Mouse (Mus musculus) monocyte, adult 2 months (primary cell): ENCODE data around the gene Ets2.
"Not testable (repeated sequence)": the region's sequence is repeated elsewhere in the genome, so short reads cannot be mapped to it uniquely, and the experiment has no call there.

Source experiments
- DNase-seq, 2 experiments: peaks; one replicate each; pipeline ENCODE4 v3.0.0; 2022; ENCODE audit warnings: low spot score in 2 of 2, low read depth in 1 of 2

Ets2 gene

DNA sequence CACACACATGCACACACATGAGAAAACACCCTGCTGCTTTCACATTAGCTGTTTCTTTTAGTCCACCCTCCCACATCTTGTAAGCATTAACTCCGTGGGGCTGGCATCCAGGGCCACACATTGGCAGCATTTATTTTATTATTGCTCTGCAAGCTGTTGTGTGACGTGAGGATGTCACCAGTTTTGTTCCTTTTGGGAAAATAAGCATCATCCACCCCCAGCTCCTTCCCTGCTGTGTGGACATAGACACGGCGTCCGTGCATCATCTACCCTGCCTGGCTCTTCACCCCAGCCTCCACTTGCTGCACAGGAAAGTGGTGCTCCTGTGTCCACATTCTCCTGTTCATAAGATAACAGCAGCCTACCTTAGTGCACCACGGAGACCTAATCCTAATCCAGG lies 27.9 kb downstream of the Ets2 start:
- no peak for DNase-seq

- DNase-seq, result no peak
These were observed 32.9 kb downstream of the Ets2 start for GRCm38 (mm10) chr16:95734785-95735184.

- DNase-seq, result no peak
These were observed 34.2 kb downstream of the Ets2 start for GRCm38 (mm10) chr16:95736059-95736458.

DNA sequence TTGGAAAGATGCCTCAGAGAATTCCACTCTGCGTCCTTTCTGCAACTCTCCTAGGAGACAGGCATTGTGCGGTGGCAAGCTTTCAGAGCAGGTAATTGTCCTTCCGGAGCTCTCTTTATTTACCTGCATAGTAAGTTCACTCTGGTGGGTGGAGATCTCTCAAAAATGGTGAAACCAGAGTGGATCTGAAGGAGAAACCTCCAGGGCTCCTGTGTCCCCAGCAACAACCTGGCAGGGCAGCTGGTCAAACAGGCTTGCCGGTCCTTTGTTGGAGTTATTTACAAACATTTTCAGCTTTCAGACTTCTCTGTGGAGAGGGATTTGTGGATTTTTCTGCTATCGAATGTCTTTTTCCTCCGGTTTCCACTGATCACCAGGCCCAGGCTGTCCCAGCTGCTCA lies 34.6 kb downstream of the Ets2 start:
- no peak for DNase-seq

- no peak for DNase-seq
These were observed 37.6 kb downstream of the Ets2 start for GRCm38 (mm10) chr16:95739522-95739921.

- no peak for DNase-seq
These were observed 39.5 kb downstream of the Ets2 start for GRCm38 (mm10) chr16:95741358-95741757.

DNA sequence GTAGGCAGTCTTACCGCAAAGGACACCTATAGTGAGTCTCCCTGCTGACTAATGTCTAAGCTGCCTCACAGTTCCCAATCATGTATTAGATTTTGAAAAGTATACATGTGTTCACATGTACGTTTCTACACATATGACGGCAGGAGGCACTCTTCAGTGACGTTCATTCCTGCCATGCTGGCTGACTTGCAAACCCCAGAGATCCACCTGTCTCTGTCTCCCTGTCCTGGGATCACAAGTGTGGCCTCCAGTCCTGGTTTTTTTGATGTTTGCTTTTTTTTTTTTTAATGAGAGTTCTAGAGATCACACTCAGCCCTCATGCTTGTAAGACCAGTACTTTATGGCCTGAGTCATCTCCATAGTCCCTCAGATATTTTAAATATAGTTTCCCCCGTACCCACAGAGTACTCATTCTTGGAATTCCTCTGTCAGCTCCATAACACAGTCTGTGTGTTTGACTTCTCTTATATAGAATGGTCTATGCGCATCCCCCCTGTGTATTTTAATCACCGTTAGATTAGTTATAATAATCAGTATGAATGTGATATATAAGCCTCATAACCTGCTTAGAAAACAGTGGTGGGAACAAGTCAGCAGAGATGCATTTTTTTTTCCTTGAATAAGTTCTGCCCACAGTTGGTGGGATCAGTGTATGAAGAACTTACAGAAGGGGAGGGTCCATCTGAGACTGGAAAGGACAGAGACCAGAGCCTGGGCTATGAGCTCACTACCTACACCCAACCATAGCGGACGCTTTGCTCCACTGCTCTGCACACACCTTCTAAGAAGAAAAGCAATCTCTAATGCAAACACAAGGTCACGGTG lies 40.3 kb downstream of the Ets2 start:
- no peak for DNase-seq

DNA sequence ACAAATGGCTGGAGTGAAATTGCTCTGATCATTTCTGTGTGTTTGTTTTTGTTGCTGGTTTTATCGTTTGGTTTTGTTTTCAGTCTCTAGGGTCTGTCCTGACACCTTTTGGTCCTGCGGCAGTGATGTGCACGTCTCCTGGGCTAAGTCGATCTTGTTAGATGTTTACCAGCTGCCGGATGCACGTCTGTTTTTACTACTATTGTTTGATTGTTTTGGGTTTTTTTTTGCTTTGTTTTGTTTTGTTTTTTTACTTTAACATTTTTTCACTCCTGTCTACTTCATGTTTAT lies 40.8 kb downstream of the Ets2 start:
- no peak for DNase-seq

GRCm38 (mm10) chr16:95743104-95743503 lies 41.2 kb downstream of the Ets2 start:
- DNase-seq, result no peak

GRCm38 (mm10) chr16:95744771-95745170 lies 42.9 kb downstream of the Ets2 start:
- no peak for DNase-seq

DNA sequence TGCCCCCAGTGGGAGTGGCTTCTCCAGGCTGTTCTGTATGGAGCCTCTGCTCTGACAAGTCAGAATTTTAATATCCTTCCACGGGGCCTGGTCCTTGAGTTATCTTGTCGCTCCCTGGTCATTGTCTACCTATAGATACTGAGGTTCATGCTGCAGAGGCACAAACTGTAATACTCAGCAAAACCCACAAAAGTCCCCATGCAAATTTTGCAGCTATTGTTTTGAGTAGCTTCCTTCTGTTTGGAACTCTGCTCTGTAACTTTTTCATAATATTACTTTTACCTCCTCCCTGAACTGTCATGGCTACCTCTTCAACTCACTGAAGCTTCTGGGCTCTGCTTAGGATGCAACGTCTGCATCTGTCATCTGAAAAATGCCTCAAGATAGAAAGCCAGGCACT lies 43.8 kb downstream of the Ets2 start:
- DNase-seq, result no peak

- no peak for DNase-seq
These were observed 44.7 kb downstream of the Ets2 start for GRCm38 (mm10) chr16:95746565-95746964.

DNA sequence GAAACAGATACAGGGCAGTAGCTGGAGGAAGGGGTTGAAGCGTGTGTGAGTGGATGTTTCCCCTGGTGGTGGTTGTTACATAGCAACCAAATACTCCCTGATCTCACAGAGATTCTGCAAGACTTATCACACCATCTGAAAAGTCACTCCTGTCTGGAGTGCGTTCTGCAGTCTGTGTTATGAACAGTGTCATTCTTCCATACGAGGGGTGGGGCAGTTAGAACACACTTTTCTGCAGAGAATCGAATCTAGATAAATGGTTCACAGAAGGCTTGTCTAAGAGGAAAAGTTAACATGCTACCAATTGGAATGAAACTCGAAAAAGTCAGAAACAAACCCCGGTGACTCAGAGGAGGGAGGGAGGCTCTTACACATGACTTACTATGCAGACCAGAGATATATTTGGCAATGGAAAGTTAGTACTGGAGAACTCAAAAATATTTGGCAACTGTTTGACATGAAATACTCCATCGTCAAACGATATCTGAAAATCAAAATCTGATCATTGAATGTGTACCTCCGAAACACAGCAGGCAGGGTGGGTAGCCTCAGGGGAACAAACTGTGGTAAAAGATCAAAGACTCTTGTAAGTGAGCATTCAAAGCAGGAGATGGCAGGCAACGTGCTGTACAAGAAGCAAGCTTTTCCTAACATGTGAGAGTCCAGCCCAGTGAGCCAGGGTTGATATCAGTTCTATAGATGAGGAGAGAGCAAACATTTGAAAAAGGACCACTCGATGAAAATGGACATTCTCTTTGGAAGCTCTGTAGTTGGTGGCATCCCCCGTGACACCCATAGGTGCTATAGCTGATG lies 47.6 kb downstream of the Ets2 start:
- DNase-seq, result no peak

- DNase-seq, result no peak
These were observed 48.3 kb downstream of the Ets2 start for GRCm38 (mm10) chr16:95750211-95750629.

DNA sequence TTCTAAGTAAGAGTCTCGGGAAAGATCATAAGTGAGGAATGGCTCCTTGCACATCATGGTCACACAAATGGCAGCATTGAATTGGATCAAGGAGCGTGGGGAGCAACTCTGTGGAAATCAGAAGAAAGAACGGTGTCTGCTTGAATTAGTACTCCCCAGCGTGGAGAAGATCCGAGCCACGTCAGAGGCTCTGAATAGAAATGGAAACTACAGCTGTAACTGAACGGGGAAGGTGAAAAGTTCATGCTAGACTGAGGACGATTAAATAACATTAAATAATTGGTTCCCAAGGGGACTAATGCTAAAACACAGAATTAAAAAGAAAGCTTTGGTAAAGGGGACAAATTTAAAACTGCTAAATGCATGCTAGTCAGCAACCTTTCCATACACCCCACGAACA lies 50.6 kb downstream of the Ets2 start:
- DNase-seq, result no peak

DNA sequence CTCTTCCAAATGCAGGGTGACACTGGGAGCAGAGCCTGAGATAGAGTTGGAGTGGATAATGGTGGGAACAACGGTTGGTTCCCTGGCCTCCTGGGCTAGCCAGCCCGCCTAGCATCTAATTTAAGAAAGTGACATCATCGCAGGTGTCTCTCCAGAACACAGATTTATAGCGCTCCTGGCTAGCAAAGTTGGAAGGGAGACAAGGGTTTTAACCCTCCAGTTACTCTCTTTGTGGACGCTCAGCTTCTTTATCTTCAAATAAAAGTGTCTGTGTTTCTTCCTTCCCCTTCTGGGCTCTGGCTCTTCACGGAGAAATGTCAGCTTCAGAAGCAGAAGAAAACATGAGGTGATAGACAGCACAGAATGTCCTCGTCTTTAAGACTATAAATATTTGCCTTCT lies 51.4 kb downstream of the Ets2 start:
- DNase-seq, result no peak

- DNase-seq, result no peak
These were observed 57.5 kb downstream of the Ets2 start for GRCm38 (mm10) chr16:95759151-95759987.

GRCm38 (mm10) chr16:95759988-95760391 lies 58.1 kb downstream of the Ets2 start:
- DNase-seq, result no peak

GRCm38 (mm10) chr16:95761742-95762141 lies 59.9 kb downstream of the Ets2 start:
- no peak for DNase-seq

- no peak for DNase-seq
These were observed 61.3 kb downstream of the Ets2 start for GRCm38 (mm10) chr16:95763201-95763600.

DNA sequence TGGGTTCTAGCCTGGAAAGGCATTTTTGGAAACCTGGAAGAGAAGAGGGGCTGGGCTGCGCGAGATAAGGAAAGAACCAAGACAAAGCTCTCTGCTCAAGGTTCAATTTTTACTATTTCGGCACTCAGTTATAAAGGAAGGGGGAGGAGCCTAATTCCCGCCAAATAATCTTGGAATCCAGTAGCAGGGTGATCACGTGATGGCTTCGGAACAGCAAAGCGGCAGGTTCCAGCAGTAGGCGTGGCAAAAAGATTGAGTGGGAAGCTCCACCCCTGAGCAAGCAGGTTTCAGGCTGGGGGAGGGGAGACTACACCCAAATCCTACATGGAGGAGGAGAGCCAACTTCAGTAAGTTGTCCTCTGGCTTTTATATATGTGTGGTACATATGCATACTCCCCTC lies 62.2 kb downstream of the Ets2 start:
- not testable (repeated sequence) for DNase-seq

- no peak for DNase-seq
These were observed 64.3 kb downstream of the Ets2 start for GRCm38 (mm10) chr16:95766181-95766580.
